Comparison of ENCODE assay signal across 20 mouse cellular contexts in genomic region chr10:9069608-9070190, GRCm38 (mm10).
DNase-seq lines count a peak whose midpoint lies in the region; ATAC-seq and TF ChIP-seq lines count a peak whose summit lies in the region.
"Had no signal": no experiment of that assay in that cellular context is flagged by ENCODE, and none has a peak within 500 bp of the region (broad histone marks: within the 10 kb centered on the region; RNA-seq: fewer than 3 reads in every experiment).

No protein-coding gene starts in this region.

- no peaks in the 10 kb centered on the region for H3K9me3 ChIP-seq in hindbrain, embryonic 13.5 days
- no peaks in the 10 kb centered on the region for H3K9me3 ChIP-seq in hindbrain, postnatal 0 days (ENCODE audit: low read length)
- no peaks in the 10 kb centered on the region for H3K9me3 ChIP-seq in midbrain, embryonic 13.5 days
- no peaks in the 10 kb centered on the region for H3K9me3 ChIP-seq in midbrain, postnatal 0 days (ENCODE audit: low read length)
- H3K9me3 ChIP-seq in neural tube, embryonic 13.5 days: no peaks in the 10 kb centered on the region
- no peaks in the 10 kb centered on the region for H3K9me3 ChIP-seq in neural tube, embryonic 15.5 days (replicated peaks)
- H3K9me3 ChIP-seq in midbrain, embryonic 15.5 days: no peaks in the 10 kb centered on the region
- H3K9me3 ChIP-seq: embryonic facial prominence, embryonic 10.5 days; embryonic facial prominence, embryonic 12.5 days; forebrain, embryonic 13.5 days; forebrain, embryonic 15.5 days had no signal

- peaks cover 8% of the 10 kb centered on the region; the same call in 1 of the 2 replicates for H3K4me1 ChIP-seq in hindbrain, embryonic 13.5 days (replicated peaks)
- no peaks in the 10 kb centered on the region for H3K4me1 ChIP-seq in hindbrain, postnatal 0 days (ENCODE audit: insufficient read depth, low read length)
- no peaks in the 10 kb centered on the region for H3K4me1 ChIP-seq in midbrain, embryonic 13.5 days (replicated peaks)
- H3K4me1 ChIP-seq in midbrain, postnatal 0 days (ENCODE audit: insufficient read depth, low read length): no peaks in the 10 kb centered on the region
- H3K4me1 ChIP-seq in neural tube, embryonic 13.5 days (replicated peaks): no peaks in the 10 kb centered on the region
- H3K4me1 ChIP-seq in neural tube, embryonic 15.5 days: no peaks in the 10 kb centered on the region
- H3K4me1 ChIP-seq in midbrain, embryonic 15.5 days: peaks cover 6% of the 10 kb centered on the region; the same call in 1 of the 2 replicates
- H3K4me1 ChIP-seq: embryonic facial prominence, embryonic 10.5 days; embryonic facial prominence, embryonic 12.5 days; forebrain, embryonic 13.5 days; forebrain, embryonic 15.5 days had no signal

- H3K4me3 ChIP-seq in hindbrain, embryonic 13.5 days: no peak overlapping the region
- H3K4me3 ChIP-seq in hindbrain, postnatal 0 days (ENCODE audit: low read length): no peak overlapping the region
- H3K4me3 ChIP-seq in midbrain, embryonic 13.5 days (replicated peaks): no peak overlapping the region
- H3K4me3 ChIP-seq in midbrain, postnatal 0 days (ENCODE audit: low read depth, low read length): no peak overlapping the region
- H3K4me3 ChIP-seq in neural tube, embryonic 13.5 days: no peak overlapping the region
- no peak overlapping the region for H3K4me3 ChIP-seq in neural tube, embryonic 15.5 days (replicated peaks)
- no peak overlapping the region for H3K4me3 ChIP-seq in midbrain, embryonic 15.5 days
- H3K4me3 ChIP-seq: embryonic facial prominence, embryonic 10.5 days; embryonic facial prominence, embryonic 12.5 days; forebrain, embryonic 13.5 days; forebrain, embryonic 15.5 days had no signal

- H3K4me2 ChIP-seq in hindbrain, embryonic 13.5 days: no peak overlapping the region
- H3K4me2 ChIP-seq in hindbrain, postnatal 0 days (ENCODE audit: low read depth, low read length): no peak overlapping the region
- H3K4me2 ChIP-seq in midbrain, embryonic 13.5 days (replicated peaks): no peak overlapping the region
- no peak overlapping the region for H3K4me2 ChIP-seq in midbrain, postnatal 0 days (ENCODE audit: low read depth, low read length, poor library complexity, severe bottlenecking)
- no peak overlapping the region for H3K4me2 ChIP-seq in neural tube, embryonic 13.5 days
- no peak overlapping the region for H3K4me2 ChIP-seq in neural tube, embryonic 15.5 days
- no peak overlapping the region for H3K4me2 ChIP-seq in midbrain, embryonic 15.5 days
- H3K4me2 ChIP-seq: embryonic facial prominence, embryonic 12.5 days; forebrain, embryonic 13.5 days; forebrain, embryonic 15.5 days had no signal

- no peaks in the 10 kb centered on the region for H3K36me3 ChIP-seq in hindbrain, embryonic 13.5 days
- no peaks in the 10 kb centered on the region for H3K36me3 ChIP-seq in hindbrain, postnatal 0 days (ENCODE audit: insufficient read depth, low read length)
- H3K36me3 ChIP-seq in midbrain, embryonic 13.5 days: no peaks in the 10 kb centered on the region
- H3K36me3 ChIP-seq in midbrain, postnatal 0 days (ENCODE audit: insufficient read depth, low read length): no peaks in the 10 kb centered on the region
- no peaks in the 10 kb centered on the region for H3K36me3 ChIP-seq in neural tube, embryonic 13.5 days
- no peaks in the 10 kb centered on the region for H3K36me3 ChIP-seq in neural tube, embryonic 15.5 days
- no peaks in the 10 kb centered on the region for H3K36me3 ChIP-seq in midbrain, embryonic 15.5 days (replicated peaks)
- H3K36me3 ChIP-seq: embryonic facial prominence, embryonic 10.5 days; embryonic facial prominence, embryonic 12.5 days; forebrain, embryonic 15.5 days had no signal

- WGBS in hindbrain, embryonic 13.5 days: 71% methylated on average over 13 of the region's 13 CpGs
- WGBS in hindbrain, postnatal 0 days: 69% methylated on average over 13 of the region's 13 CpGs
- 73% methylated on average over 13 of the region's 13 CpGs for WGBS in midbrain, embryonic 13.5 days
- 65% methylated on average over 13 of the region's 13 CpGs for WGBS in midbrain, postnatal 0 days
- 74% methylated on average over 13 of the region's 13 CpGs for WGBS in neural tube, embryonic 13.5 days
- 74% methylated on average over 13 of the region's 13 CpGs for WGBS in neural tube, embryonic 15.5 days
- 65% methylated on average over 13 of the region's 13 CpGs for WGBS in midbrain, embryonic 15.5 days

- no peak overlapping the region for H3K9ac ChIP-seq in hindbrain, embryonic 13.5 days
- H3K9ac ChIP-seq in hindbrain, postnatal 0 days (replicated peaks; ENCODE audit: low read length): no peak overlapping the region
- H3K9ac ChIP-seq in midbrain, embryonic 13.5 days (replicated peaks): no peak overlapping the region
- no peak overlapping the region for H3K9ac ChIP-seq in midbrain, postnatal 0 days (replicated peaks; ENCODE audit: low read length, poor library complexity, severe bottlenecking)
- H3K9ac ChIP-seq in neural tube, embryonic 13.5 days: no peak overlapping the region
- H3K9ac ChIP-seq in neural tube, embryonic 15.5 days (replicated peaks): no peak overlapping the region
- H3K9ac ChIP-seq in midbrain, embryonic 15.5 days: no peak overlapping the region
- H3K9ac ChIP-seq: embryonic facial prominence, embryonic 12.5 days; forebrain, embryonic 13.5 days; forebrain, embryonic 15.5 days had no signal

- no peak for DNase-seq in hindbrain, postnatal 0 days (ENCODE audit: low spot score)
- DNase-seq in midbrain, postnatal 0 days (ENCODE audit: low spot score): no peak
- DNase-seq: adrenal gland, adult 2 months; adrenal gland, postnatal 10 days; adrenal gland, postnatal 25 days; cerebellum, adult 11-12 months; cerebellum, adult 2 months; cerebellum, adult 9-10 months; cerebellum, postnatal 10 days; cerebellum, postnatal 25 days had no signal

- H3K27me3 ChIP-seq in hindbrain, embryonic 13.5 days: no peaks in the 10 kb centered on the region
- no peaks in the 10 kb centered on the region for H3K27me3 ChIP-seq in hindbrain, postnatal 0 days (ENCODE audit: insufficient read depth, low read length)
- H3K27me3 ChIP-seq in midbrain, embryonic 13.5 days: no peaks in the 10 kb centered on the region
- no peaks in the 10 kb centered on the region for H3K27me3 ChIP-seq in midbrain, postnatal 0 days (ENCODE audit: insufficient read depth, low read length)
- H3K27me3 ChIP-seq in neural tube, embryonic 13.5 days: no peaks in the 10 kb centered on the region
- no peaks in the 10 kb centered on the region for H3K27me3 ChIP-seq in neural tube, embryonic 15.5 days (replicated peaks)
- no peaks in the 10 kb centered on the region for H3K27me3 ChIP-seq in midbrain, embryonic 15.5 days (replicated peaks)
- H3K27me3 ChIP-seq: embryonic facial prominence, embryonic 12.5 days; forebrain, embryonic 13.5 days; forebrain, embryonic 15.5 days had no signal

- no peak for TF ChIP-seq CTCF in hindbrain, postnatal 0 days (IDR thresholded peaks at IDR 0.05; ENCODE audit: low read depth)
- no peak for TF ChIP-seq CTCF in midbrain, postnatal 0 days (IDR thresholded peaks at IDR 0.05)

- no peak for ATAC-seq in hindbrain, embryonic 13.5 days (ENCODE audit: low FRiP score)
- ATAC-seq in hindbrain, postnatal 0 days: no peak
- peak; percentile 50; the same call in 1 of the 2 replicates for ATAC-seq in midbrain, embryonic 13.5 days
- ATAC-seq in midbrain, postnatal 0 days (ENCODE audit: low FRiP score): no peak
- no peak for ATAC-seq in neural tube, embryonic 13.5 days (ENCODE audit: low read depth)
- no peak for ATAC-seq in neural tube, embryonic 15.5 days (ENCODE audit: low FRiP score)
- ATAC-seq in midbrain, embryonic 15.5 days (replicated peaks): 0 out of 2 replicates have a peak, but pooled peaks have one; percentile 63
- ATAC-seq in frontal cortex, adult (ENCODE audit: low TSS enrichment): no peak
- ATAC-seq: forebrain, embryonic 13.5 days; forebrain, embryonic 15.5 days had no signal

- peak overlapping the region; percentile 4; the same call in 1 of the 2 replicates for H3K27ac ChIP-seq in hindbrain, embryonic 13.5 days
- H3K27ac ChIP-seq in hindbrain, postnatal 0 days: no peak overlapping the region
- peak overlapping the region; percentile 55 for H3K27ac ChIP-seq in midbrain, embryonic 13.5 days
- no peak overlapping the region for H3K27ac ChIP-seq in midbrain, postnatal 0 days (ENCODE audit: low read depth, low read length)
- H3K27ac ChIP-seq in neural tube, embryonic 13.5 days (replicated peaks): peak overlapping the region; percentile 25; the same call in 1 of the 2 replicates
- H3K27ac ChIP-seq in neural tube, embryonic 15.5 days (replicated peaks): no peak overlapping the region
- H3K27ac ChIP-seq in midbrain, embryonic 15.5 days: no peak overlapping the region
- H3K27ac ChIP-seq: embryonic facial prominence, embryonic 10.5 days; embryonic facial prominence, embryonic 12.5 days; forebrain, embryonic 13.5 days; forebrain, embryonic 15.5 days had no signal

Comparison
In these comparisons a context has a peak if more than half of its experiments do, and no peak if none do; other contexts are left out.
1. ATAC-seq: peak in midbrain, embryonic 13.5 days (single experiment) and midbrain, embryonic 15.5 days (single experiment); none in hindbrain, embryonic 13.5 days (single experiment), hindbrain, postnatal 0 days (single experiment), midbrain, postnatal 0 days (single experiment), neural tube, embryonic 13.5 days (single experiment), neural tube, embryonic 15.5 days (single experiment) and frontal cortex, adult (single experiment).
2. H3K27ac ChIP-seq: peak in hindbrain, embryonic 13.5 days (single experiment), midbrain, embryonic 13.5 days (single experiment) and neural tube, embryonic 13.5 days (single experiment); none in hindbrain, postnatal 0 days (single experiment), midbrain, postnatal 0 days (single experiment), neural tube, embryonic 15.5 days (single experiment) and midbrain, embryonic 15.5 days (single experiment).